Mouse (Mus musculus) neural tube, postnatal 0 days (tissue): ENCODE measurements around the gene March11. TPM values are rescaled to one million over a fixed set of nuclear protein-coding genes. Genes with fewer than 3 reads are reported as not detected.

ENCODE experiments used
- polyA plus RNA-seq: library from polyadenylated mRNA; unstranded; fragments of >200 nt; fragmentation: Nextera tagmentation; extraction: Ambion mirVana; gene quantifications from 2 replicates; pipeline ENCODE4 v1.2.1, GENCODE M21; 2015

Gene March11
- polyA plus RNA-seq, result 12.7 and 14.5 TPM in 2 replicates

DNA sequence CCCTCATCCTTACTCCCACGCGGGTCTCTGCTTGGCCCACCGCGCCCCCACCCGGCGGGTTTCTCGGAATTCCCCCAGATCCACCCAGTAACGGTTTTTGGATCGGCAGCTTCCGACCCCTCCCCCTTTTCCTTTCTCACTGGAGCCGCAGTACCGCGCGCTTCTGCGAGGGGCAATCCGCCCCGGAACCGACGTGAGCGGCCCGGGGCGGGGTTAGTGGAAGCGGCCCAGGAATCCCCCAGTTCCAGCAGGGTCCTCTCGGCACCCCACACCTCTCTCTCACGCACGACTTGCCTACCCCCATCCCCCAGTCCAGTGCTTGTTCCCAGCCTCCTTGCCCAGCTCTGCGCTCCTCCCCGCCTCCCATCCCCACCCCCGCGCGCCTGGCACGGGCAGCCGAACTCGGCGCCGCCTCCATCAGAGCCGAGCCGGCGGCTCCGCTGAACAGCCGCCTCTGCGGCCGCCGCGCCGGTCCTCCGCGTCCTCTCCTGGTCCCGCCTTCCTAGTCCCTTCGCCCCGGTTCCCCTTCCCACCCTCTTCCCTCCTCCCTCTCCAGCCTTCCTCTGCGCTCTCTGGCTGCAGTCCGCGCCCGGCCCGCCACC is at the start of gene March11:
Gene March11 (plus strand): TSS at position 420 of the 602 bp plus-strand sequence.

